In genomic region chr7:28983141-28983564, GRCm38 (mm10) we compare ENCODE assay signal across 1 mouse cellular context.
TF ChIP-seq lines count a peak whose summit lies in the region.

No protein-coding gene starts in this region.

TF ChIP-seq in CH12.LX, 34 proteins besides CTCF, POLR2A, EP300 and RAD21 (continued from another document):
- no peak for TF ChIP-seq POLR2AphosphoS2 (IDR thresholded peaks at IDR 0.05; ENCODE audit: low read depth, low read length)
- no peak for TF ChIP-seq JUN (IDR thresholded peaks at IDR 0.05; ENCODE audit: insufficient read depth, low read depth, low read length)
- no peak for TF ChIP-seq MAX (IDR thresholded peaks at IDR 0.05; ENCODE audit: low read length)
- no peak for TF ChIP-seq ZKSCAN1 (IDR thresholded peaks at IDR 0.05; ENCODE audit: borderline replicate concordance, low read depth, low read length)
- no peak for TF ChIP-seq E2F4 (IDR thresholded peaks at IDR 0.05; ENCODE audit: insufficient replicate concordance, low read depth, low read length)
- TF ChIP-seq SMC3 (IDR thresholded peaks at IDR 0.05; ENCODE audit: low read depth, low read length), result no peak
- TF ChIP-seq CHD2 (IDR thresholded peaks at IDR 0.05; ENCODE audit: low read length), result peak; percentile 75
- no peak for TF ChIP-seq NRF1 (IDR thresholded peaks at IDR 0.05; ENCODE audit: low read depth, low read length)
- TF ChIP-seq UBTF (IDR thresholded peaks at IDR 0.05; ENCODE audit: low read depth, low read length), result no peak; the same call in 1 of the 2 replicates
- no peak for TF ChIP-seq GABPA (IDR thresholded peaks at IDR 0.05; ENCODE audit: insufficient replicate concordance, low read depth, low read length)
- no peak for TF ChIP-seq ZC3H11A (IDR thresholded peaks at IDR 0.05; ENCODE audit: low read depth, low read length)
- no peak for TF ChIP-seq PAX5 (IDR thresholded peaks at IDR 0.05; ENCODE audit: low read length)
- no peak for TF ChIP-seq KAT2A (IDR thresholded peaks at IDR 0.05; ENCODE audit: insufficient replicate concordance, low read length)
- TF ChIP-seq RCOR1 (conservative IDR thresholded peaks at IDR 0.05; ENCODE audit: low read depth, low read length), result no peak
